ENCODE assay signal across 11 mouse cellular contexts in genomic region chr4:82692009-82692326, GRCm38 (mm10). TPM values are rescaled to one million over a fixed set of nuclear protein-coding genes. Genes with fewer than 3 reads are reported as not detected.
DNase-seq lines count a peak whose midpoint lies in the region; ATAC-seq and TF ChIP-seq lines count a peak whose summit lies in the region.
"Had no signal": no experiment of that assay in that cellular context is flagged by ENCODE, and none has a peak within 500 bp of the region (broad histone marks: within the 10 kb centered on the region; RNA-seq: fewer than 3 reads in every experiment).

No protein-coding gene starts in this region.

- no peak overlapping the region for H3K9ac ChIP-seq in hindbrain, embryonic 16.5 days (ENCODE audit: low read depth, low read length)
- H3K9ac ChIP-seq in hindbrain, embryonic 13.5 days = no peak overlapping the region

- WGBS in hindbrain, embryonic 10.5 days = 66% methylated on average over 3 of the region's 3 CpGs
- WGBS in hindbrain, embryonic 16.5 days = 46% methylated on average over 3 of the region's 3 CpGs
- WGBS in hindbrain, embryonic 13.5 days = 60% methylated on average over 3 of the region's 3 CpGs

- H3K36me3 ChIP-seq in hindbrain, embryonic 10.5 days = no peaks in the 10 kb centered on the region
- no peaks in the 10 kb centered on the region for H3K36me3 ChIP-seq in hindbrain, embryonic 16.5 days (ENCODE audit: control insufficient read depth, insufficient read depth, low read length)
- H3K36me3 ChIP-seq in testis, adult 2 months (ENCODE audit: control insufficient read depth, insufficient read depth, low read length) = no peaks in the 10 kb centered on the region
- no peaks in the 10 kb centered on the region for H3K36me3 ChIP-seq in hindbrain, embryonic 13.5 days
- no peaks in the 10 kb centered on the region for H3K36me3 ChIP-seq in myocyte (ENCODE audit: control insufficient read depth, insufficient read depth)

- TF ChIP-seq CTCF in testis, adult 2 months (IDR thresholded peaks at IDR 0.05; ENCODE audit: control insufficient read depth, insufficient read depth, insufficient replicate concordance, low read depth, low read length) = no peak

- no peak for DNase-seq in hindbrain, embryonic 10.5 days (ENCODE audit: low spot score)
- DNase-seq in testis, postnatal 14 days (ENCODE audit: low spot score) = no peak
- no peak for DNase-seq in gastrocnemius, adult 18-20 months (ENCODE audit: low spot score)
- DNase-seq: adrenal gland, postnatal 10 days; lung, adult 18-20 months; right cerebral cortex, adult 18-20 months had no signal

- H3K79me2 ChIP-seq in myocyte (ENCODE audit: control insufficient read depth, insufficient read depth) = no peaks in the 10 kb centered on the region

- H3ac ChIP-seq in myocyte (ENCODE audit: control insufficient read depth, insufficient read length) = no peak overlapping the region

- no peak for TF ChIP-seq POLR2A in testis, adult 2 months (IDR thresholded peaks at IDR 0.05; ENCODE audit: control insufficient read depth, low read depth, low read length)
- TF ChIP-seq POLR2A in myocyte (IDR thresholded peaks at IDR 0.05; ENCODE audit: insufficient read length, low read depth) = no peak

- H3K4me1 ChIP-seq in hindbrain, embryonic 10.5 days (replicated peaks) = peaks cover 11% of the 10 kb centered on the region
- peaks cover 5% of the 10 kb centered on the region for H3K4me1 ChIP-seq in hindbrain, embryonic 16.5 days (ENCODE audit: control insufficient read depth, insufficient read depth, low read depth, low read length)
- H3K4me1 ChIP-seq in testis, adult 2 months (ENCODE audit: control insufficient read depth, insufficient read depth, low read length) = peaks cover 4% of the 10 kb centered on the region; the same call in 1 of the 2 replicates
- peaks cover 30% of the 10 kb centered on the region for H3K4me1 ChIP-seq in hindbrain, embryonic 13.5 days (replicated peaks)

- peak overlapping the region; percentile 43; the same call in 1 of the 2 replicates for H3K27ac ChIP-seq in hindbrain, embryonic 10.5 days
- no peak overlapping the region; the same call in 1 of the 2 replicates for H3K27ac ChIP-seq in hindbrain, embryonic 16.5 days (ENCODE audit: low read depth, low read length)
- no peak overlapping the region for H3K27ac ChIP-seq in testis, adult 2 months (ENCODE audit: control insufficient read depth, insufficient read depth, low read depth, low read length)
- H3K27ac ChIP-seq in hindbrain, embryonic 13.5 days = peak overlapping the region; percentile 80

- no peak overlapping the region for H3K4me3 ChIP-seq in hindbrain, embryonic 10.5 days
- H3K4me3 ChIP-seq in hindbrain, embryonic 16.5 days (ENCODE audit: low read length) = no peak overlapping the region
- peak overlapping the region; percentile 48 for H3K4me3 ChIP-seq in testis, adult 2 months (ENCODE audit: control insufficient read depth, low read depth, low read length)
- no peak overlapping the region for H3K4me3 ChIP-seq in hindbrain, embryonic 13.5 days
- no peak overlapping the region for H3K4me3 ChIP-seq in myocyte

- H3K27me3 ChIP-seq in hindbrain, embryonic 10.5 days (ENCODE audit: insufficient read depth, poor library complexity, severe bottlenecking) = no peaks in the 10 kb centered on the region
- no peaks in the 10 kb centered on the region for H3K27me3 ChIP-seq in hindbrain, embryonic 16.5 days (replicated peaks; ENCODE audit: control insufficient read depth, insufficient read depth, low read length)
- H3K27me3 ChIP-seq in testis, adult 2 months (ENCODE audit: control insufficient read depth, insufficient read depth, low read length) = no peaks in the 10 kb centered on the region
- no peaks in the 10 kb centered on the region for H3K27me3 ChIP-seq in hindbrain, embryonic 13.5 days
- H3K27me3 ChIP-seq in myocyte (ENCODE audit: control insufficient read depth, insufficient read depth, insufficient read length) = no peaks in the 10 kb centered on the region

- no peak overlapping the region for H3K4me2 ChIP-seq in hindbrain, embryonic 16.5 days (ENCODE audit: low read length)
- no peak overlapping the region for H3K4me2 ChIP-seq in hindbrain, embryonic 13.5 days
- H3K4me2 ChIP-seq in myocyte (ENCODE audit: low read depth) = peak overlapping the region; percentile 51

- no peak for ATAC-seq in hindbrain, embryonic 16.5 days
- ATAC-seq in hindbrain, embryonic 13.5 days (ENCODE audit: low FRiP score) = peak; percentile 25; the same call in 1 of the 2 replicates
- no peak for ATAC-seq in frontal cortex, adult (ENCODE audit: low TSS enrichment)

- no peaks in the 10 kb centered on the region for H3K9me3 ChIP-seq in hindbrain, embryonic 10.5 days
- no peaks in the 10 kb centered on the region for H3K9me3 ChIP-seq in hindbrain, embryonic 16.5 days (ENCODE audit: control insufficient read depth, low read length)
- no peaks in the 10 kb centered on the region for H3K9me3 ChIP-seq in hindbrain, embryonic 13.5 days

TF ChIP-seq in myocyte, 11 proteins besides CTCF, POLR2A, EP300 and RAD21:
- no peak for TF ChIP-seq MYOG (IDR thresholded peaks at IDR 0.05; ENCODE audit: control insufficient read depth in 1 of 3, insufficient read depth in 1 of 3, insufficient read length in 2 of 3, low read depth in 2 of 3)
- TF ChIP-seq USF1 (IDR thresholded peaks at IDR 0.05; ENCODE audit: low read depth) = no peak
- no peak for TF ChIP-seq MAX (IDR thresholded peaks at IDR 0.05; ENCODE audit: low read depth)
- no peak for TF ChIP-seq CEBPB (IDR thresholded peaks at IDR 0.05; ENCODE audit: insufficient read depth, poor library complexity, severe bottlenecking)
- no peak for TF ChIP-seq E2F4 (IDR thresholded peaks at IDR 0.05; ENCODE audit: insufficient read depth)
- no peak for TF ChIP-seq SRF (IDR thresholded peaks at IDR 0.05; ENCODE audit: control insufficient read depth, insufficient read length, low read depth)

RNA-seq across cellular contexts. Expression of gene Nfib, which starts 13.6 kb away (rescaled TPM):
- polyA plus RNA-seq in hindbrain, embryonic 10.5 days (2016; fragmentation: Nextera tagmentation; extraction: Ambion mirVana) = 8.3 and 17.3 TPM in 2 replicates
- polyA plus RNA-seq in hindbrain, embryonic 16.5 days (2015; fragmentation: Nextera tagmentation; extraction: Ambion mirVana) = 67.4 and 75.7 TPM in 2 replicates
- polyA plus RNA-seq in testis, adult 2 months (2012; rRNA removed) = 1.2 and 1.3 TPM in 2 replicates
- 80.1 and 107 TPM in 2 replicates for polyA plus RNA-seq in hindbrain, embryonic 13.5 days (2015; fragmentation: Nextera tagmentation; extraction: Ambion mirVana)
- 7.7 TPM for polyA plus RNA-seq in myocyte (2012; fragmentation: generic; extraction: Trizol)
- total RNA-seq in gastrocnemius, adult 18-20 months (2021) = 10 to 100 TPM; 83.1 to 87.8 TPM

Comparison
In these comparisons a context has a peak if more than half of its experiments do, and no peak if none do; other contexts are left out.
1. H3K27ac ChIP-seq: peak in hindbrain, embryonic 10.5 days (single experiment) and hindbrain, embryonic 13.5 days (single experiment); none in hindbrain, embryonic 16.5 days (single experiment) and testis, adult 2 months (single experiment).